Mouse (Mus musculus): ENCODE results near the gene Fam228b.

DNA sequence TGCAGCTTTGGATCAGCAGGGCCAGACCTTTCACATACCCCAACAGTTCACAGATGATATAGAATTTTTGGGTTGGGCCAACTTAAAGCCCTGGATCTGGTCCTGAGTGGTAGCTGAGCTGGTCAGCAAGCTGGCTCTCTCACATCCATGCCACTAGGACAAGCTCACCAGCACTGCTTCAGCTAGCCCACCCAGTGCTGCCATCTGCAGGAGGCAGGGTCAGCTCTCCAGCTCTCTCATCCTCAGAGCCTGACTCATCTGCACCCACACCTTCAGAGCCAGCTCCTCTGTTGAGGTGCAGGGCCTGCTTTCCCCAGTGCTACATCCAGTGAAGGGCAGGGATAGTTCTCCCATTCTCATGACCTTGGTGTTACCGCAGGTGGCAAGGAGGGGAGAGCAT, 24.7 kb upstream of the Fam228b start:
- TF ChIP-seq CTCF (IDR thresholded peaks at IDR 0.05; ENCODE audit: low read depth, low read length): no peak
- no peak for TF ChIP-seq GATA1 (IDR thresholded peaks at IDR 0.05; ENCODE audit: borderline replicate concordance, low read length)
